Mouse (Mus musculus) liver, postnatal 0 days (tissue): ENCODE results near the gene Pidd1. TPM values are rescaled to one million over a fixed set of nuclear protein-coding genes. Genes with fewer than 3 reads are reported as not detected.

Source experiments
- ATAC-seq: fragments of 200-750 bp; cut with Nextera tagmentation; 2 replicates; pipeline ENCODE4 v1.8.0; 2017; ENCODE audit warnings: mild to moderate bottlenecking, moderate library complexity
- DNase-seq: peaks from one replicate; pipeline ENCODE4 v3.0.0-alpha.2; 2016
- H3K27ac ChIP-seq: fragments of 300-500 bp; sonication (generic); 2 replicates; pipeline ENCODE4 v1.5.1; 2014; ENCODE audit warnings: antibody characterized with exemption, moderate library complexity, mild to moderate bottlenecking, low read depth
- H3K27me3 ChIP-seq: fragments of 300-500 bp; sonication (generic); 2 replicates; pipeline ENCODE4 v1.6.1; 2014; ENCODE audit warnings: low read length, control low read depth, mixed read lengths; ENCODE audit not compliant: insufficient read depth
- H3K36me3 ChIP-seq: fragments of 300-500 bp; sonication (generic); replicated peaks from 2 replicates; pipeline ENCODE4 v1.6.1; 2014; ENCODE audit warnings: mild to moderate bottlenecking, control low read depth, low read length, moderate library complexity, mixed read lengths; ENCODE audit not compliant: insufficient read depth
- H3K4me1 ChIP-seq: fragments of 300-500 bp; sonication (generic); 2 replicates; pipeline ENCODE4 v1.6.1; 2014; ENCODE audit warnings: antibody characterized with exemption, mild to moderate bottlenecking, control low read depth; ENCODE audit not compliant: insufficient read depth
- H3K4me2 ChIP-seq: fragments of 300-500 bp; sonication (generic); 2 replicates; pipeline ENCODE4 v1.6.1; 2014; ENCODE audit warnings: low read depth, mild to moderate bottlenecking, low read length, moderate library complexity, mixed read lengths
- H3K4me3 ChIP-seq: fragments of 300-500 bp; sonication (generic); 2 replicates; pipeline ENCODE4 v1.5.1; 2014; ENCODE audit warnings: low read depth, low read length
- H3K9ac ChIP-seq: fragments of 300-500 bp; sonication (generic); replicated peaks from 2 replicates; pipeline ENCODE4 v1.6.1; 2014; ENCODE audit warnings: mild to moderate bottlenecking, moderate library complexity
- H3K9me3 ChIP-seq: fragments of 300-500 bp; sonication (generic); 2 replicates; pipeline ENCODE4 v1.6.1; 2016; ENCODE audit warnings: mild to moderate bottlenecking, control low read depth, low read length, mixed read lengths
- CTCF ChIP-seq: sonication (generic); IDR thresholded peaks from 2 replicates; pipeline ENCODE4 v1.5.1; 2016; ENCODE audit warnings: antibody characterized with exemption, low read depth
- EP300 ChIP-seq: IDR thresholded peaks from 2 replicates; pipeline ENCODE4 v1.6.1; 2016; ENCODE audit warnings: antibody characterized with exemption, low read depth, mild to moderate bottlenecking
- WGBS: fragments of 180-500 bp; shearing (Covaris S2); extraction: QIAGEN DNeasy Blood & Tissue Kit; methylation state at CpG from one replicate; pipeline ENCODE4 v1.1.7; 2014; ENCODE audit not compliant: insufficient replicate concordance; 5-methylcytosine and 5-hydroxymethylcytosine counted together
- polyA plus RNA-seq: library from polyadenylated mRNA; unstranded; fragments of >200 nt; fragmentation: Nextera tagmentation; extraction: Ambion mirVana; gene quantifications from 2 replicates; pipeline ENCODE4 v1.2.1, GENCODE M21; 2015

The Pidd1 gene
- polyA plus RNA-seq, 1 experiment from 2014 or later, result 4.3 TPM

DNA sequence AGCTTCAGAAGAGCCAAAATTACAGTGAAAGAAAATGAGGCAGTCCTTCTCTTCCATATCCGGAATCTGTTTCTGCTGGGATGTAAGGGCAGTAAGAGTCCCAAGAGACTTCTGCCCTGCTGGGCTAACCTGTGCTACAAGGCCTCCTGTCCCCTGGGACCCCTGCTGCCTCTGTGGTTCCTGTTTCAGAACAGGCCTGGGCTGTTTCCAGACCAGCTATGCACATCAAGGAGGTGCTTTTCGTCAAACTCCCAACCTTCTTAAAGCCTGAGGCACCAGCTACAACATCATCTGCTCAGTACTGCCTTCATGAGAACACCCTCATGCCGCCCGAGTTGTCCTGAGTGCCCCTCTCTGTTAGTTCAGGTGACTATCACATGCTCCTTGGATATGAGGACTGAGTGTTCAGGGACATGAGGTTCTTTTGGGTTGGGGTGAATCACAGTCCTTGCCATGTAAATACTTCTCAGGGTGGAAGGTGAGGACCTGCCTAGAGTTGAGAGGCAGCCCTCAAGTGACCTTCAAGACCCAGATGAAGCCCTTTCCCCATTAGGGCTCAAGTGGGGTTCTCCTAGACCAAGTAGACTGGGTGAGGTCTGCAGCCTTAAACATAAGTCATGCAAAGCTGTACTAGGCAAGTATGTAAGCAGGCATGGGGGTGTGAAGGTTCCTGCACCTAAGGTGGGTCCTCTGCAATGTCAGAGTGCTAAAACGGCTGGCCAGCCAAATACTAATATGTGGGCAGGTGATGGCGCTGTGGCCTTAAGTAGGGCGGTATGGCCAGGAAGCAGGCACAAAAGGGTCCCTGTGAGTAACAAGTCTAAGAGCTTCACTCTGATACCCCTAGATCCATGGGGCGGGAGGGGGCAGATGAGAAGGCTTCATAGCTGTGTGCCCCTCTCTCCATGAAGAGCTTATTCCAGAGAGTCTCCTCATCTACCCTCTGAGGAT, 25.8 kb downstream of the Pidd1 start:
- Histone ChIP-seq H3K9ac (peak overlapping the region; percentile 11; the same call in 1 of the 2 replicates), H3K4me3 (no peak overlapping the region), H3K9me3 (no peaks in the 10 kb centered on the region), H3K4me1 (peaks cover 34% of the 10 kb centered on the region), H3K27me3 (no peaks in the 10 kb centered on the region), H3K4me2 (no peak overlapping the region), H3K36me3 (no peaks in the 10 kb centered on the region), H3K27ac (no peak overlapping the region)
- DNase-seq (no peak), ATAC-seq (no peak)
- TF ChIP-seq EP300 (no peak), CTCF (peak; percentile 43)
- 72% methylated on average over 8 of the region's 8 CpGs for WGBS

- Histone ChIP-seq H3K27me3 (no peaks in the 10 kb centered on the region), H3K4me3 (no peak overlapping the region), H3K4me2 (no peak overlapping the region), H3K9me3 (no peaks in the 10 kb centered on the region), H3K9ac (peak overlapping the region; percentile 16; the same call in 1 of the 2 replicates), H3K36me3 (0 out of 2 replicates have a peak, but pooled peaks cover 3% of the 10 kb centered on the region), H3K4me1 (peaks cover 42% of the 10 kb centered on the region), H3K27ac (peak overlapping the region; percentile 85; the same call in 1 of the 2 replicates)
- TF ChIP-seq CTCF, result no peak
- no peak for TF ChIP-seq EP300
- ATAC-seq, result no peak
- 86% methylated on average over 6 of the region's 6 CpGs for WGBS
- no peak for DNase-seq
Observed at GRCm38 (mm10) chr7:141416144-141416841, 27.5 kb downstream of the Pidd1 start.

DNA sequence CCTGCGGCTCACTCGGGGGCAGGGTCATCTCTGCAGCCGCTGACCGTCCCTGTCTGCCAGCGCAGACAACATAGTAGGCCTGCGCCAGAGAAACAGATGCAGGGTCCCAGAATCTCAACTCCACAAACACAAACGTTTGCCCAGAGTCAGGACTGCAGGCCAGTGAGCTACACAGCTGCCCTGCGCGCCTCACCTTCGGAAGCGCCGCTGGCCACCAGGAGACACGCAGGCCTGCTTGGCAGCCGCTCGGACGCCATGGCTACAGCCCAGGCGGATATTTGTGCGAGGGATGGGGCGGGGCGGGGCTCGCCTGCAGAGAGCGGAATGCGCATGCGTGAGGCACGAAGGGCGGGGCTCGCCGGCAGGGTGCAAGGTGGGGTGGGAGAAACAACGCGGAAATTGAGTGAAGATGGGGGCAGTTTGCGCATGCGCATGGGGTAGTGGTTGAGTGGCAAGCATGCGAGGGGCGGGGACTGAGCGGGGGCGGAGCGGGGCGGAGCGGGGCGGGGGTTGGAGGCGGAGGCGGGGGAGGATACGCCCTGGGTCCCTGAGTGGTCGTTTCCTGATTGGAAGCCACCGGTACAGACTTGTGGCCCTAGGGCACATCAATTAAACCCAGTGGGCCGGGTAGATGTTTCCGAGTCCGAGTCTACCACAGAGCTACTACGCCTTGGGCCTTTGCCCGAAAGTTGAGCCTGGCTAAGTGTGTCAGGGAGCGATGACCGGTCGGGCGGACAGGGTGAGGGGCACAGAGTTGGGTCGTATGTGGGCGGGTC, 29.8 kb downstream of the Pidd1 start, which contains the start of gene Gatd1:
TSS of gene Gatd1 (minus strand) at position 328 of the 776 bp plus-strand sequence.
- TF ChIP-seq EP300 (peak; percentile 75; the same call in 1 of the 2 replicates), CTCF (peak; percentile 45)
- DNase-seq (peak; percentile 100), ATAC-seq (peak; percentile 89)
- H3K4me3 ChIP-seq, result peak within 1 kb of the TSS; percentile 64
- no peaks in the 10 kb centered on the region for H3K27me3 ChIP-seq
- no peaks in the 10 kb centered on the region for H3K9me3 ChIP-seq
- peak within 1 kb of the TSS; percentile 85 for H3K27ac ChIP-seq
- H3K9ac ChIP-seq, result peak within 1 kb of the TSS; percentile 75
- H3K4me2 ChIP-seq, result peak within 1 kb of the TSS; percentile 95
- H3K36me3 ChIP-seq, result peaks cover 21% of the 10 kb centered on the region
- WGBS, result under 1% methylated on average over 54 of the region's 56 CpGs
- H3K4me1 ChIP-seq, result peaks cover 41% of the 10 kb centered on the region

- ATAC-seq, result no peak
- peak overlapping the region; percentile 77 for H3K27ac ChIP-seq
- peak overlapping the region; percentile 95 for H3K4me2 ChIP-seq
- H3K36me3 ChIP-seq, result peaks cover 24% of the 10 kb centered on the region
- peak overlapping the region; percentile 64 for H3K4me3 ChIP-seq
- no peaks in the 10 kb centered on the region for H3K27me3 ChIP-seq
- H3K9ac ChIP-seq, result peak overlapping the region; percentile 75
- peaks cover 36% of the 10 kb centered on the region for H3K4me1 ChIP-seq
- no peak for TF ChIP-seq CTCF
- no peak for TF ChIP-seq EP300
- no peaks in the 10 kb centered on the region for H3K9me3 ChIP-seq
- no peak for DNase-seq
- WGBS, result 3% methylated on average over 16 of the region's 16 CpGs
Observed at GRCm38 (mm10) chr7:141413331-141413730, 30.5 kb downstream of the Pidd1 start.

DNA sequence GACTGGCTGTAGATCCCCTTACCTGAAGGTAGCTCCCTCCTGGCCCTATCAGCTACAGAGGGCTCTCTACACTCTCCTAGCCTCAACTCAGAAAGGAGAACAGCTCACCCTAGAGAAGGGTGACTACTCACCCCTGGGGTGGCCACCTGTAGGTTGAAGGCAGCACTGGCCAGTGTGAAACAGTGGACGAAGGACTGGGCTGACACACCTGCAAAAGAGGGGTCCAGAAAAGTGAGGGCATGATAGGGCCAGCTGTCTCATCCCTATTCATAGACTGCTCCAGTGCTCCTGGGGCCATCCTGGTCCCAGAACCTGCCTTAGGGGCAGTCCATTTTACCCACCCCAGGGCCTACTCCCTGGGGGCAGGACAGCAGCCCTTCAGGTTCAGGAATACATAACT, 32.2 kb downstream of the Pidd1 start:
- peaks cover 35% of the 10 kb centered on the region for H3K4me1 ChIP-seq
- TF ChIP-seq EP300, result no peak
- no peak for TF ChIP-seq CTCF
- no peak overlapping the region; the same call in 1 of the 2 replicates for H3K27ac ChIP-seq
- no peak overlapping the region for H3K9ac ChIP-seq
- ATAC-seq (no peak), DNase-seq (no peak)
- 79% methylated on average over 1 of the region's 1 CpGs for WGBS
- H3K4me2 ChIP-seq, result no peak overlapping the region
- no peaks in the 10 kb centered on the region for H3K27me3 ChIP-seq
- H3K36me3 ChIP-seq, result peaks cover 24% of the 10 kb centered on the region
- no peaks in the 10 kb centered on the region for H3K9me3 ChIP-seq
- H3K4me3 ChIP-seq, result no peak overlapping the region
